Mouse (Mus musculus) kidney, embryonic 16.5 days (tissue): ENCODE results near the gene Cldn10. TPM values are rescaled to one million over a fixed set of nuclear protein-coding genes. Genes with fewer than 3 reads are reported as not detected.
"Not testable (repeated sequence)": the region's sequence is repeated elsewhere in the genome, so short reads cannot be mapped to it uniquely, and the experiment has no call there.

Source experiments
- ATAC-seq: fragments of 200-750 bp; cut with Nextera tagmentation; 2 replicates; pipeline ENCODE4 v1.8.0; 2017; ENCODE audit warnings: moderate TSS enrichment; ENCODE audit not compliant: low FRiP score, low TSS enrichment
- H3K27ac ChIP-seq: fragments of 300-500 bp; sonication (generic); 2 replicates; pipeline ENCODE4 v1.5.1; 2014; ENCODE audit warnings: low read length
- H3K27me3 ChIP-seq: fragments of 300-500 bp; sonication (generic); 2 replicates; pipeline ENCODE4 v1.6.1; 2014; ENCODE audit warnings: low read length, control low read depth, mixed read lengths; ENCODE audit not compliant: insufficient read depth
- H3K36me3 ChIP-seq: fragments of 300-500 bp; sonication (generic); 2 replicates; pipeline ENCODE4 v1.6.1; 2014; ENCODE audit warnings: low read length, control low read depth, mixed read lengths; ENCODE audit not compliant: insufficient read depth
- H3K4me1 ChIP-seq: fragments of 300-500 bp; sonication (generic); 2 replicates; pipeline ENCODE4 v1.6.1; 2014; ENCODE audit warnings: low read length, control low read depth, mixed read lengths; ENCODE audit not compliant: insufficient read depth
- H3K4me2 ChIP-seq: fragments of 300-500 bp; sonication (generic); replicated peaks from 2 replicates; pipeline ENCODE4 v1.6.1; 2014; ENCODE audit warnings: low read depth, low read length
- H3K4me3 ChIP-seq: fragments of 300-500 bp; sonication (generic); 2 replicates; pipeline ENCODE4 v1.5.1; 2014; ENCODE audit warnings: mild to moderate bottlenecking, low read length
- H3K9ac ChIP-seq: fragments of 300-500 bp; sonication (generic); replicated peaks from 2 replicates; pipeline ENCODE4 v1.6.1; 2014; ENCODE audit warnings: low read length
- H3K9me3 ChIP-seq: fragments of 300-500 bp; sonication (generic); 2 replicates; pipeline ENCODE4 v1.6.1; 2016; ENCODE audit warnings: low read length, control low read depth
- WGBS: fragments of 180-500 bp; shearing (Covaris S2); extraction: QIAGEN DNeasy Blood & Tissue Kit; methylation state at CpG from one replicate; pipeline ENCODE4 v1.1.7; 2014; 5-methylcytosine and 5-hydroxymethylcytosine counted together
- polyA plus RNA-seq: library from polyadenylated mRNA; unstranded; fragments of >200 nt; fragmentation: Nextera tagmentation; extraction: Ambion mirVana; gene quantifications from 2 replicates; pipeline ENCODE4 v1.2.1, GENCODE M21; 2015

Cldn10 gene
- polyA plus RNA-seq, 1 experiment from 2014 or later = 49.3 TPM

DNA sequence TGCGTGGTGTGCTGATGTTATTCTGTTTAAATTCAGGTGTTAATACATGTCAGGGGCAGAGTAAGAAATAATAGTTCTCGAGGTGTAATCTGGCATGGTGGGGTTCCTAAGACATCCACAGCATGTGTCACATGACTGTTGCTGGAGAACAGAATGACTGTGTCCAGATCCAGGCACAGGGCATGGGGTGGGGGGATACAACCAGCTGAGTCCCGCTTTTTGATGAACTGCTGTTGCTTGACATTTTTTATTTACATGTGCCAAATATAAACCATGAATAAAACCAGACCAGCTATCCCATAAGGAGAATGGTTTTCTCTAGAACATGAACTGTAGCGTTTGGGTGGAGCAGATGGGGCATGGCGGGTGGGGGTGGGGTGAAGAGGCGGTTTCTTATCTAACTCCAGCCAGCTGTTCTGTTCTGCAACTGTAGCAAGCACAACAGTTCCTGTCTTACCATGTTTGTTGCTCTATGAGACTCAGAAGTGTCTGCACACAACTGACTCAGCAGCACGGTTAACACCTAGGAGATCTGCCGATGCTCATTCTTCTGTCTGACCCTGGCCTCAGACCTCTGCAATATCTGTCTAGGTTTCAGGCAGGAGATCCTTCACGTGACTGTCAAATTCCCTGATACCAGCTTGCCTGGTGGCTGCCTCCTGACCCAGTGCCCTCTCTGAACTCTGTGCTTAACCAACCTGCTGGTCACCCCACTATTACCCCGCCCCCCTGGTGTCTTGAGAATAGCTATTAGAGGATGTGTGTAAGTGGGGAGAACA, 8.4 kb downstream of the Cldn10 start:
- Histone ChIP-seq H3K36me3 (no peaks in the 10 kb centered on the region), H3K9me3 (no peaks in the 10 kb centered on the region), H3K9ac (no peak overlapping the region), H3K27ac (no peak overlapping the region), H3K4me1 (peaks cover 12% of the 10 kb centered on the region), H3K27me3 (no peaks in the 10 kb centered on the region), H3K4me3 (no peak overlapping the region), H3K4me2 (no peak overlapping the region)
- 67% methylated on average over 10 of the region's 10 CpGs for WGBS
- ATAC-seq = peak; percentile 29; the same call in 1 of the 2 replicates

- Histone ChIP-seq H3K4me3 (no peak overlapping the region), H3K36me3 (no peaks in the 10 kb centered on the region), H3K4me1 (peaks cover 12% of the 10 kb centered on the region), H3K9ac (no peak overlapping the region), H3K9me3 (no peaks in the 10 kb centered on the region), H3K27ac (no peak overlapping the region), H3K27me3 (no peaks in the 10 kb centered on the region), H3K4me2 (no peak overlapping the region)
- no peak for ATAC-seq
- WGBS = 58% methylated on average over 5 of the region's 5 CpGs
These were observed 9.0 kb downstream of the Cldn10 start for GRCm38 (mm10) chr14:118796694-118797058.

GRCm38 (mm10) chr14:118797270-118797669, 9.6 kb downstream of the Cldn10 start:
- H3K4me2 ChIP-seq = no peak overlapping the region
- no peak overlapping the region for H3K27ac ChIP-seq
- H3K4me3 ChIP-seq = no peak overlapping the region
- 65% methylated on average over 9 of the region's 9 CpGs for WGBS
- H3K9ac ChIP-seq = no peak overlapping the region
- H3K27me3 ChIP-seq = no peaks in the 10 kb centered on the region
- ATAC-seq = no peak
- no peaks in the 10 kb centered on the region for H3K36me3 ChIP-seq
- peaks cover 12% of the 10 kb centered on the region for H3K4me1 ChIP-seq
- H3K9me3 ChIP-seq = no peaks in the 10 kb centered on the region

DNA sequence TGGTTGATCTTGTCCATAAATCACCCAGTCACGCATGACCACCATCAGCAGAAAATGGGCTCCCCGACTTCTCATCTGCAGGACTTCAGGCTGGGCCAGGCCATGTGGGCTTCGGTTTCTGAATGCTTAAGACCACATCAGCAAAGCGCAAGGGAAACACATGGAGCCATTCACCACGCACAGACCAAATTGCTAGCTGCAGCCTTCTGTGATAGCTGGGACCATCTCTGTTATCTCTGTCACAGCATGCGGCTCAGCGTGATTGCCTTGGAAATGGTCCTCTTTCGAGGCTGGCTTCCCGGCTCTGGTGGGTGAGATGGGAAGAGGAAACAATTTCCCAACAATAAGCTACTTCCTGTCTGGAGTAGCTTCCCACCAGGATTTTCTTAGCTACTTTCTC, 12.2 kb downstream of the Cldn10 start:
- WGBS = 35% methylated on average over 9 of the region's 9 CpGs
- no peaks in the 10 kb centered on the region for H3K9me3 ChIP-seq
- H3K4me2 ChIP-seq = no peak overlapping the region
- no peak for ATAC-seq
- no peak overlapping the region for H3K27ac ChIP-seq
- H3K9ac ChIP-seq = no peak overlapping the region
- no peaks in the 10 kb centered on the region for H3K27me3 ChIP-seq
- no peaks in the 10 kb centered on the region for H3K36me3 ChIP-seq
- no peak overlapping the region for H3K4me3 ChIP-seq
- peaks cover 12% of the 10 kb centered on the region for H3K4me1 ChIP-seq

DNA sequence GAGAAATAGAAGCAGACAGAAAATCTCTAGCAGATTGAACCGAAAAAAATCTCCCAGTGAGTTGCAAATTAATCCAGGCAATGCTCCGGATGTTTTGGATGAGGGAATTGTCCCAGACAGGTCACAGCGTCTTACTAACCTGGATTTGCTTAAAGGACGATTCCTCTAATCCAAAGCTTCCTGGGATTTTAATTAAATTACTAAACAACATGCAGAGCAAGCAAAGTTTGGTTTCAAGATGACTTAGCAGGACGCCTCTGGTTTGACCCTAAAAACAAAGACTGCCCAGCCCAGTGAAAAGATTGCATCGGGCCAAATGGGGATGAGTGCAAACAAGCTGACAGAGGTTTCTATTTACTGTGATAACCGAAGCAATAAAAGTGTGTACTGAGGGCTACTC, 16.2 kb downstream of the Cldn10 start:
- Histone ChIP-seq H3K9me3 (no peaks in the 10 kb centered on the region), H3K9ac (no peak overlapping the region), H3K4me2 (no peak overlapping the region), H3K36me3 (no peaks in the 10 kb centered on the region), H3K4me3 (no peak overlapping the region), H3K4me1 (peaks cover 9% of the 10 kb centered on the region; the same call in 1 of the 2 replicates), H3K27me3 (no peaks in the 10 kb centered on the region), H3K27ac (no peak overlapping the region)
- ATAC-seq = no peak
- 49% methylated on average over 7 of the region's 7 CpGs for WGBS

DNA sequence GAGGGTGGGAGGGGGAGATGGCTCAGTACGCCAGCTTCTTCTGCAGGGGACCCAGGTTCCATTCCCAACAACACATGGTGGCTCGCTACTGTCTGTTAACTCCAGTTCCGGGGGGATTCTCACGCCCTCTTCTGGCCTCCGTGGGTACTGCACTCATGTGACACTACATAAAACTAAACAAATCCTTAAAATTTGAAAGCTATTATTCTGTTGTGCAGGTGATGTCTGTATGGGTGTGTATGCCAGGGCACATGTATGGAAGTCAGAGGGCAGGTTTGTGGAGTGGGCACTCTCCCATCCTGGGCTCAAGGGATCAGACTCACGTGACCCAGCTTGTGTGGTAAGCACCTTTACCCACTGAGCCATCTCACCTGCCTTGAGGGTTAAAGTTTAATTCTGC, 16.6 kb downstream of the Cldn10 start:
- Histone ChIP-seq H3K9ac (no peak overlapping the region), H3K36me3 (no peaks in the 10 kb centered on the region), H3K27me3 (no peaks in the 10 kb centered on the region), H3K4me2 (no peak overlapping the region), H3K9me3 (no peaks in the 10 kb centered on the region), H3K27ac (no peak overlapping the region), H3K4me3 (no peak overlapping the region), H3K4me1 (peaks cover 8% of the 10 kb centered on the region; the same call in 1 of the 2 replicates)
- WGBS = 43% methylated on average over 6 of the region's 6 CpGs
- peak; percentile 76 for ATAC-seq

DNA sequence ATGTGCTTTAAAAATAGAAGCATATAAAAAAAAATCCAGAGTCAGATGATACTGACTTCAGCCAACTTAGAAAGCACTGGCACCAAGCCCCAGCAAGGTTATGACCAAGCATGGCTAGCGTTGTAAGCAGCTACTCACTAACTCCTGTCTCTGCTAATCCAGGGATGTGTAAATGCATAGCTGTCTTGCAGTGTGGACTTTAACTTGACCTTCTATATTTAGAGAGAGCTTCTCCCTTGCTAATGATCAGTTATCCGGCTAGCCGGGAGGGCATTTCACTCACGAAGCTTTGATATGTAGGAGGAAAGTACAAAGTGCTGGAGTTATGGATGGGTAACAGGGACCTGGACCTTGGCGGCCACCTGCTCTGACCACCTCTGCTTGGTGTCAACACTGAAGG, 19.9 kb downstream of the Cldn10 start:
- Histone ChIP-seq H3K4me2 (no peak overlapping the region), H3K27me3 (no peaks in the 10 kb centered on the region), H3K4me1 (peaks cover 5% of the 10 kb centered on the region; the same call in 1 of the 2 replicates), H3K27ac (no peak overlapping the region), H3K4me3 (no peak overlapping the region), H3K9ac (no peak overlapping the region), H3K36me3 (no peaks in the 10 kb centered on the region), H3K9me3 (no peaks in the 10 kb centered on the region)
- ATAC-seq = peak; percentile 76
- WGBS = 63% methylated on average over 5 of the region's 5 CpGs

GRCm38 (mm10) chr14:118808183-118808582, 20.5 kb downstream of the Cldn10 start:
- not testable (repeated sequence) for H3K27ac ChIP-seq, H3K4me1 ChIP-seq, H3K4me3 ChIP-seq, H3K4me2 ChIP-seq, H3K36me3 ChIP-seq, H3K27me3 ChIP-seq, ATAC-seq, H3K9me3 ChIP-seq, H3K9ac ChIP-seq
- WGBS = 78% methylated on average over 2 of the region's 2 CpGs

- H3K4me2 ChIP-seq = no peak overlapping the region
- no peaks in the 10 kb centered on the region for H3K9me3 ChIP-seq
- WGBS = 74% methylated on average over 4 of the region's 4 CpGs
- no peak overlapping the region for H3K27ac ChIP-seq
- no peak overlapping the region for H3K9ac ChIP-seq
- H3K36me3 ChIP-seq = no peaks in the 10 kb centered on the region
- ATAC-seq = no peak; the same call in 1 of the 2 replicates
- H3K4me3 ChIP-seq = no peak overlapping the region
- no peaks in the 10 kb centered on the region for H3K27me3 ChIP-seq
- H3K4me1 ChIP-seq = peaks cover 5% of the 10 kb centered on the region; the same call in 1 of the 2 replicates
These were observed 22.0 kb downstream of the Cldn10 start for GRCm38 (mm10) chr14:118809686-118810085.

DNA sequence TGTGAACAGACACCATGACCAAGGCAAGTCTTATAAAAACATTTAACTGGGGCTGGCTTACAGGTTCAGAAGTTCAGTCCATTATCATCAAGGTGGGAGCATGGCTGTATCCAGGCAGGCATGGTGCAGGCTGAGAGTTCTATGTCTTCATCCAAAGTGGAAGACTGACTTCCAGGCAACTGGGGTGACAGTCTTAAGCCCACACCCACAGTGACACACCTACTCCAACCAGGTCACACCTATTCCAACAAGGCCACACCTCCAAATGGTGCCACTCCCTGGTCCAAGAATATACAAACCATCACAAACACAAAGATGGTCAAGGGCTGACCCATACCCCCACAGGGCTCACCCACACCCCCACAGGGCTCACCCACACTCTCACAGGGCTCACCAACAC, 23.5 kb downstream of the Cldn10 start:
- not testable (repeated sequence) for H3K4me3 ChIP-seq, ATAC-seq, H3K27ac ChIP-seq, H3K9me3 ChIP-seq, H3K27me3 ChIP-seq, H3K4me1 ChIP-seq, H3K36me3 ChIP-seq, H3K9ac ChIP-seq, H3K4me2 ChIP-seq
